Mouse (Mus musculus) CH12F3 (cell line): ENCODE measurements around the gene Otub1.

Source experiments
- in situ Hi-C: fragments of 300-500 bp; cut with MboI; formaldehyde crosslinking; loops from 2 replicates; pipeline ENCODE4 v1.14.3; 2020; ENCODE audit warnings: low sequenced_read_pairs

Gene Otub1

DNA sequence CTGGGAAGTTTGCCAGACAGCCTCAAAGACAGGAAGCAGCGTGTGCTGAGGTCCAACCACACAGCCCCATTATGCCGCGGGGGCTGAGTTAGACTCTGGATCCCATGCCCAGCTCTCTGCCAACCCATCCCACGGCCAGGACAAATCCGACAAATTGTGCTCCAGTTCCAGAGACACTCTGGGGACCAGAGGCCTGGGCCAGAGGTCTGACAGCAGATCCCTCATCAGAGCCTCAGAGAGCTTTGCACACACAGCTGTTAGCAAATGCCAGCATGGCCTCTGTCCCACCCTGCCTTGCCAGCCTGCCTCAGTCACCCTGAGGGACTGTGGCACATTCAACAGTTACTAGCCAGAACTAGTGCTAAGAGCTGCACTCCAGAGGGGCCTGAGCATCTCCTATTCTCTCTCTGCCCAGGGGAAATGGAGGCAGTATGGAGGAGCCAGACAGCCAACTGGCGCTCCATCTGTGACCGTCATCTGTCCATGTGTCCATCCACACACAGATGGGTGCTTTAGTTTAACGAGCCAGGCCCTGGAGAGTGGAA is 57.5 kb downstream of the Otub1 start:
- in situ Hi-C loops = no loop called here
